Mouse (Mus musculus) midbrain, embryonic 14.5 days (tissue): Measurements from ENCODE around the gene Ccdc63. TPM values are rescaled to one million over a fixed set of nuclear protein-coding genes. Genes with fewer than 3 reads are reported as not detected.

Source experiments
- ATAC-seq: fragments of 200-750 bp; cut with Nextera tagmentation; 2 replicates; pipeline ENCODE4 v1.8.0; 2017; ENCODE audit warnings: moderate number of reproducible peaks, moderate library complexity; ENCODE audit not compliant: low FRiP score, low TSS enrichment
- DNase-seq: peaks from one replicate; pipeline ENCODE4 v3.0.0-alpha.2; 2015
- H3K27ac ChIP-seq: fragments of 300-500 bp; sonication (generic); replicated peaks from 2 replicates; pipeline ENCODE4 v1.5.1; 2014; ENCODE audit warnings: mild to moderate bottlenecking, low read depth, low read length, moderate library complexity
- H3K27me3 ChIP-seq: fragments of 300-500 bp; sonication (generic); 2 replicates; pipeline ENCODE4 v1.6.1; 2014; ENCODE audit warnings: low read length, control low read depth, mixed read lengths; ENCODE audit not compliant: control insufficient read depth, insufficient read depth
- H3K36me3 ChIP-seq: fragments of 300-500 bp; sonication (generic); 2 replicates; pipeline ENCODE4 v1.6.1; 2014; ENCODE audit warnings: low read length, control low read depth; ENCODE audit not compliant: control insufficient read depth, insufficient read depth
- H3K4me1 ChIP-seq: fragments of 300-500 bp; sonication (generic); 2 replicates; pipeline ENCODE4 v1.6.1; 2014; ENCODE audit warnings: mild to moderate bottlenecking, antibody characterized with exemption, low read length, control low read depth; ENCODE audit not compliant: control insufficient read depth, insufficient read depth
- H3K4me2 ChIP-seq: fragments of 300-500 bp; sonication (generic); 2 replicates; pipeline ENCODE4 v1.6.1; 2014; ENCODE audit warnings: mild to moderate bottlenecking, low read length, moderate library complexity
- H3K4me3 ChIP-seq: fragments of 300-500 bp; sonication (generic); replicated peaks from 2 replicates; pipeline ENCODE4 v1.5.1; 2014; ENCODE audit warnings: low read depth, low read length
- H3K9ac ChIP-seq: fragments of 300-500 bp; sonication (generic); replicated peaks from 2 replicates; pipeline ENCODE4 v1.6.1; 2014; ENCODE audit warnings: mild to moderate bottlenecking, low read length, moderate library complexity
- H3K9me3 ChIP-seq: fragments of 300-500 bp; sonication (generic); 2 replicates; pipeline ENCODE4 v1.6.1; 2016; ENCODE audit warnings: low read length, control low read depth, mixed read lengths; ENCODE audit not compliant: control insufficient read depth
- WGBS: fragments of 180-500 bp; shearing (Covaris S2); extraction: QIAGEN DNeasy Blood & Tissue Kit; methylation state at CpG from one replicate; pipeline ENCODE4 v1.1.7; 2014; 5-methylcytosine and 5-hydroxymethylcytosine counted together
- polyA plus RNA-seq: library from polyadenylated mRNA; unstranded; fragments of >200 nt; fragmentation: Nextera tagmentation; extraction: Ambion mirVana; gene quantifications from 2 replicates; pipeline ENCODE4 v1.2.1, GENCODE M21; 2014

Gene Ccdc63
- polyA plus RNA-seq, 1 experiment from 2014 or later = not detected

- Histone ChIP-seq H3K36me3 (no peaks in the 10 kb centered on the region), H3K27me3 (no peaks in the 10 kb centered on the region), H3K4me3 (no peak overlapping the region), H3K9ac (no peak overlapping the region), H3K9me3 (no peaks in the 10 kb centered on the region), H3K4me2 (no peak overlapping the region), H3K27ac (no peak overlapping the region), H3K4me1 (peaks cover 7% of the 10 kb centered on the region; the same call in 1 of the 2 replicates)
- no peak for ATAC-seq
- no peak for DNase-seq
- WGBS = 93% methylated on average over 9 of the region's 9 CpGs
Observed at GRCm38 (mm10) chr5:122133050-122133389, 7.6 kb downstream of the Ccdc63 start.

GRCm38 (mm10) chr5:122132167-122133049 lies 8.2 kb downstream of the Ccdc63 start:
- Histone ChIP-seq H3K27ac (no peak overlapping the region), H3K9me3 (no peaks in the 10 kb centered on the region), H3K4me1 (peaks cover 7% of the 10 kb centered on the region; the same call in 1 of the 2 replicates), H3K4me2 (peak overlapping the region; percentile 59), H3K4me3 (peak overlapping the region; percentile 31), H3K36me3 (no peaks in the 10 kb centered on the region), H3K9ac (no peak overlapping the region; the same call in 1 of the 2 replicates), H3K27me3 (no peaks in the 10 kb centered on the region)
- 26% methylated on average over 26 of the region's 26 CpGs for WGBS
- ATAC-seq (no peak), DNase-seq (no peak)

- Histone ChIP-seq H3K4me1 (peaks cover 7% of the 10 kb centered on the region; the same call in 1 of the 2 replicates), H3K27me3 (no peaks in the 10 kb centered on the region), H3K9me3 (no peaks in the 10 kb centered on the region), H3K4me2 (peak overlapping the region; percentile 59), H3K9ac (no peak overlapping the region; the same call in 1 of the 2 replicates), H3K4me3 (peak overlapping the region; percentile 31), H3K36me3 (no peaks in the 10 kb centered on the region), H3K27ac (no peak overlapping the region)
- DNase-seq = peak; percentile 91
- ATAC-seq = no peak
- WGBS = 11% methylated on average over 34 of the region's 34 CpGs
Observed at GRCm38 (mm10) chr5:122131076-122132051, 9.3 kb downstream of the Ccdc63 start.

- DNase-seq (no peak), ATAC-seq (no peak)
- no peaks in the 10 kb centered on the region for H3K9me3 ChIP-seq
- WGBS = 85% methylated on average over 11 of the region's 11 CpGs
- H3K4me3 ChIP-seq = no peak overlapping the region
- peaks cover 7% of the 10 kb centered on the region; the same call in 1 of the 2 replicates for H3K4me1 ChIP-seq
- H3K4me2 ChIP-seq = no peak overlapping the region
- no peaks in the 10 kb centered on the region for H3K36me3 ChIP-seq
- H3K9ac ChIP-seq = no peak overlapping the region
- H3K27ac ChIP-seq = no peak overlapping the region
- H3K27me3 ChIP-seq = no peaks in the 10 kb centered on the region
Observed at GRCm38 (mm10) chr5:122130341-122130998, 10.2 kb downstream of the Ccdc63 start.

- H3K4me1 ChIP-seq = peaks cover 7% of the 10 kb centered on the region; the same call in 1 of the 2 replicates
- no peaks in the 10 kb centered on the region for H3K9me3 ChIP-seq
- no peak overlapping the region for H3K9ac ChIP-seq
- H3K27me3 ChIP-seq = no peaks in the 10 kb centered on the region
- H3K4me2 ChIP-seq = no peak overlapping the region
- ATAC-seq = no peak
- peak; percentile 94 for DNase-seq
- no peak overlapping the region for H3K4me3 ChIP-seq
- no peaks in the 10 kb centered on the region for H3K36me3 ChIP-seq
- WGBS = 36% methylated on average over 16 of the region's 16 CpGs
- no peak overlapping the region for H3K27ac ChIP-seq
Observed at GRCm38 (mm10) chr5:122129068-122129655, 11.5 kb downstream of the Ccdc63 start.

GRCm38 (mm10) chr5:122125211-122125760 lies 15.3 kb downstream of the Ccdc63 start:
- Histone ChIP-seq H3K4me1 (no peaks in the 10 kb centered on the region), H3K9ac (no peak overlapping the region), H3K27ac (no peak overlapping the region), H3K4me3 (no peak overlapping the region), H3K27me3 (no peaks in the 10 kb centered on the region), H3K4me2 (no peak overlapping the region), H3K9me3 (no peaks in the 10 kb centered on the region), H3K36me3 (no peaks in the 10 kb centered on the region)
- DNase-seq (no peak), ATAC-seq (no peak)
- WGBS = 87% methylated on average over 8 of the region's 8 CpGs

- Histone ChIP-seq H3K4me3 (no peak overlapping the region), H3K9ac (no peak overlapping the region), H3K9me3 (no peaks in the 10 kb centered on the region), H3K36me3 (no peaks in the 10 kb centered on the region), H3K4me1 (no peaks in the 10 kb centered on the region), H3K27me3 (no peaks in the 10 kb centered on the region), H3K4me2 (no peak overlapping the region), H3K27ac (no peak overlapping the region)
- ATAC-seq (no peak), DNase-seq (no peak)
- WGBS = 84% methylated on average over 6 of the region's 6 CpGs
Observed at GRCm38 (mm10) chr5:122116243-122116642, 24.4 kb downstream of the Ccdc63 start.
